Mouse (Mus musculus) G1E (cell line): Measurements from ENCODE around the gene Abr.

Experiments
- CTCF ChIP-seq: IDR thresholded peaks from 2 replicates; pipeline ENCODE4 v1.5.1; 2012; ENCODE audit warnings: low read depth, low read length, inconsistent platforms, mixed read lengths
- GATA1 ChIP-seq: IDR thresholded peaks from 2 replicates; pipeline ENCODE4 v1.6.1; 2012; ENCODE audit warnings: borderline replicate concordance, low read length, inconsistent platforms, mixed read lengths
- GATA2 ChIP-seq: IDR thresholded peaks from 2 replicates; pipeline ENCODE4 v1.6.1; 2012; ENCODE audit warnings: low read depth, low read length, inconsistent platforms, borderline replicate concordance
- POLR2AphosphoS5 ChIP-seq: IDR thresholded peaks from 2 replicates; pipeline ENCODE4 v1.6.1; 2012; ENCODE audit warnings: low read depth, low read length, inconsistent platforms; ENCODE audit not compliant: insufficient replicate concordance
- TAL1 ChIP-seq: conservative IDR thresholded peaks from 2 replicates; pipeline ENCODE4 v1.6.1; 2012; ENCODE audit warnings: low read depth, low read length, inconsistent platforms, mixed read lengths

DNA sequence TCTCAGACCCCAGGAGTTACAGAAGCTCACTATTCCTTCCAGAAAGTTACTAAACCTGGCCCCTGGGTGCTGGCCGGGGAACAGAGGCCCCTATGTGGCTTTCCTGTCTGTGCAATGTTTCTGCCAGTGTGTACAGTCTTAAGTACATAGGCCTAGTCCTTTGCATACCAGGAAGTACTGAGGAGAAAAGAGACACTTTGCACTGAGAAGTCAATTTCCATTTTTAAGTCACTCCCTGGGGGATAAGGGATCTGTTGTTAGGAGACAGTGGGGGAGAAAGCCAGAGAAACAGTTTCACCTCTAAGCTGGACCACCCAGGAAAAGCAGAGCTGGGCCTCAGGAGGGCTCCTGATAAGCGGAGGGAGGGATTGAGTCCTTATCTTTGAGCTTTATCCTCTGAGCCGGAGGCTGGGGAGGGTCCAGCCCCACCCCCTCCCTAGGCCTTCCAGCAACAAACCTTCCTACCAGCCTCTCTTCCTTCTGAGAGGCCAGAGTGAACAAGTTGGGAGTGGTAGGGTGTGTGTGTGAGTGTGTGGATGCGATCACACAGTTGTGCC is 138.9 kb downstream of the Abr start:
- TF ChIP-seq CTCF (no peak), POLR2AphosphoS5 (no peak), TAL1 (no peak), GATA1 (no peak), GATA2 (no peak)
